Mouse (Mus musculus) spleen, postnatal 10 days (tissue): ENCODE data around the gene Efna1.

Source experiments
- DNase-seq, 2 experiments: peaks; one replicate each; pipeline ENCODE4 v3.0.0; 2021 to 2022; ENCODE audit warnings: low spot score in 2 of 2

Gene Efna1

GRCm38 (mm10) chr3:89308089-89308488, 27.1 kb upstream of the Efna1 start:
- DNase-seq, result peak; percentile 36 to 60

DNA sequence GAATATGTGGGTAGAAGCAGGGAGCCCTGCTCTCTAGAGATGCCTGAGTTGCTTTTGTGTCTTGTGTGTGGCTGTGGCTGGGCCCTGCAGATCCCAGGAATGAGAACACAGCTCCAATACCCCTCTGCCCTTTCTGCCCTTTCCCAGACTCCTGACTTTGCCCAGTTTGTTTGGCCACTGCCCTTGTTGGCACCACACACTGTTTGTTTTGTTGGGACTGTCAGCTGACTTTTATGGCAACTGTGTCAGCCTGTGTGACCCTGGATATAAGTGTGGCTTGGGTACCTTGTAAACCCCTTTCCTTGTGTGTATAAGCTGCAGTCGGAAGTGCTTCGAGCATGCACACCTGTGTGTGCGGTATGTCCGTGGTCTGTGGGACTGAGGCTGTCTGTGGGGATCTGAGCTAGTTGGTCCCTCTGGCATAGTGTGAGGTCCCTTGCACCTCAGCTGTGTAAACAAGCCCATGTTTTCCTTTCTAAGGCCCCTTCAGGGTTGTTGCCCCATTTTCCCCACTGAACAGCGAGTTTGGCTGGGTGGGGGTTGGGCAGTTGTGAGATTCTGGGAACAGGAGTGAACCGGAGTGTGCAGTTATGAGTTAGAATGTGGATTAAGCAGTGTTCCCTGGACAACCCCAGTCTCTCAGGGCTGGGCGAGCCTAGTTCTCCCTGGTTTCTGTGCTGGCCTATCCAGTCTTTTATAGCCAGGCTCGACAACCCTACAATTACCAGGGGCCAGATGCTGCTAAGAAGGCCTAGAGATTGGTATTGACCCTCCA, 24.8 kb upstream of the Efna1 start:
- no peak for DNase-seq

- DNase-seq, result no peak
These were observed 24.2 kb upstream of the Efna1 start for GRCm38 (mm10) chr3:89305105-89305504.

GRCm38 (mm10) chr3:89304440-89304839, 23.5 kb upstream of the Efna1 start:
- no peak for DNase-seq

DNA sequence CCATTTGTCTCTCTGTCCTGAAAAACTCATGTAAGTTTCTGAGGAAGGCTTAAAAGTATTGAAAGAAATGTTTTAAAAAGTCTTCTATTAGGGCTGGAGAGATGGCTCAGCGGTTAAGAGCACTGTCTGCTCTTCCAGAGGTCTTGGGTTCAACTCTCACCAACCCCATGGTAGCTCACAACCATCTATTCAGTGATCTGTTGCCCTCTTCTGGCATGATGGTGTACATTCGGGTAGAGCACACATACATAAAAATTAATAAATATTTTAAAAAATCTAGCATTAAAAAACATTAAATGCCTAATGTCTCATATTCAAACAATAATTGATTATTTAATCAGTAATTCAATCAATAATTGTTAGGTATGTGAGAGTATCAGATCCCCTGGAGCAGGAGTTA, 19.6 kb upstream of the Efna1 start:
- no peak for DNase-seq

DNA sequence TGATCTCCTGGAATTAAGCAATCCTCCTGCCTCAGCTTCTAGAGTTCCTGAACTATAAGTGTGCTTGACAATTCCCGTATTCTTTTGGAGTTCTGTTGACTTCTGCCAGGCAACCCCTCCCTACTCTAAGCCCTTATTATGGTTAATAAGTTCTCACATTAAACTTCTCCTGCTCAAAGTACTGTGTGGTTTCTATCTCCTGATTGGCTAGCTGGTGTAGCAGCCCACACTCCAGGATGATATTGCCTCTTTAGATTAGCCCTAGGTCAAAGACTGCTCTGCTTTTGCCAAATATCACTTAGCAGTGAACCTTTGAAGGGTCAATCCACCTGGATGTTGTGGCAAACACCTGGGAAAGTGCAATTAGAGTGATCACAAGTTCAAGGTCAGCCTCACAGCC, 19.1 kb upstream of the Efna1 start:
- DNase-seq, result no peak

DNA sequence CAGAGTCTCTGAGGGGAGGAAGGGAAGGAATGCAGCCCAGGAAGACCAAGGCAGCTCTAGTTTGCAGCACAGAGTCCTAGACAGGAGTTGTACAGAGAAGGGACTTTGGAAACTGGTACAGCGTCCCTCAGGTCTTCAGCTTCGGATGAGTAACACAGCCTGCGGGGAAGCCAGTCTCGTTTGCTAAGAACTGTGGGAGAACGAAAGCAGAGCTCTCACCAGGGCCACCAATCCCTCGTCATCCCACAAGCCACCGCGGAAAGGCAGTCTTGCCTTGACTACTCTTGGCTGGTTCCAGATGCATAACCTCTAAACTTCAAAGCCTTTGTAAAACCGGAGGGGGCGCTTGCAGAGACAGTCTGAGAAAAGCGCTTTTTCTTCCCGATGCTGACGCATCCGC, 18.6 kb upstream of the Efna1 start:
- no peak for DNase-seq

- no peak for DNase-seq
These were observed 18.0 kb upstream of the Efna1 start for GRCm38 (mm10) chr3:89298908-89299307.

GRCm38 (mm10) chr3:89296761-89297396, 15.9 kb upstream of the Efna1 start:
- no peak for DNase-seq

DNA sequence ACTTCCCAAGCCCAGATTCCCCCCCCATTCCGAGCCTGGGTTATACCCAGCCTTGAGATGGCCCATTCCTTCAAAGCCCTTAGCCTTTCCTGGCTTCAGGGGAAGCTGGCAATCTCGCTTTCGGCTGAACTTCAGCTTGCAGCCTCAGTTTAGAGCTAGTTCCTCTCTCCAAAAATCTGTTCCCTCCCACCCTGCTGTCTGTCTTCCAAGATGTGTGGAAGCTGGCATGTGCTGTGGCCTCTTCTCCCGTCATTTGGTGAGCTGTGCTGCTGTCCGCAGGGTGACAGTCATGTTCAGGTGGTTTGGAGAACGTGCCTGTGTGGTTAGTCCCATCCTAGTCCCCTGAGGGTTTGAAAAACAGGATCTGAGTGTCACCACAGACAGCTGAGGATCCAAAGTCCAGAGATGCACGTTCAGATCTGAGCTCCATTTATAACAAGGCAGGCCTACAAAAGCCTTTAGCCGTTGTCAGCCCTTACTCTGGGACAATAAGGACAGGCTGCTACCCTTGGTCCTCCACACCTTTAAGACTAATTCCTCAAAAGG, 14.8 kb upstream of the Efna1 start:
- DNase-seq, result no peak

- DNase-seq, result no peak
These were observed 13.3 kb upstream of the Efna1 start for GRCm38 (mm10) chr3:89294195-89294594.

DNA sequence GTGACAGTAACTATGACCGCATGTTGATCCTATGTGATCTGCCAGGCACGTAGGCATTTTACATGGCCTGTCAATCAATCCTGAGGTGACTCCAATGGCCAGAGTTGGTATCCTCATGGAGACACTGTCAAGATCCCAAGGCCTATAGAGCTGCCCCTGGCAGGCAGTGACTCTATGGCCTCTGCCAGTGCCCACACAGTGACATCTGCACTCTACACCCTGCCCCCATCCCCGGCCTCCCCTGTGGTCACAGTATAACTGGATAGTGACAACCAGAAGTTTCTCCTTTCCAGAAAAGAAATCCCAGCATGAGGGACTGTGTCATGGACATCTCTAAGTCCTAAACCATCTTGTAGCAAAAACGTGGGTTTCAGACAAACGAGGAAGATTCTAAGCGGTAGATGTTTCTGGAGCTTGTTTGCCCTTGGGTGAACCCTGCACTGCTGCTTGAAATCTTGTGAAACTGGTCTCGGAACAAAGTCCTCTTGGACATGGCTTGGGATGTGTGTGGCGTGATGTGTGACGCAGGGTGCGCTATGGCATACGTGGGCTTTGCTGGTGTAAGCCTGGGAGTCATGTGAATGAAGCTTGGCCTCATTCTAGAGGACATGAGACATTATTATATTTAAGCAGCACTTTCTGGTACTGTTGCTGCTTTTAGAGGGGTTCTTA, 12.4 kb upstream of the Efna1 start:
- no peak for DNase-seq

DNA sequence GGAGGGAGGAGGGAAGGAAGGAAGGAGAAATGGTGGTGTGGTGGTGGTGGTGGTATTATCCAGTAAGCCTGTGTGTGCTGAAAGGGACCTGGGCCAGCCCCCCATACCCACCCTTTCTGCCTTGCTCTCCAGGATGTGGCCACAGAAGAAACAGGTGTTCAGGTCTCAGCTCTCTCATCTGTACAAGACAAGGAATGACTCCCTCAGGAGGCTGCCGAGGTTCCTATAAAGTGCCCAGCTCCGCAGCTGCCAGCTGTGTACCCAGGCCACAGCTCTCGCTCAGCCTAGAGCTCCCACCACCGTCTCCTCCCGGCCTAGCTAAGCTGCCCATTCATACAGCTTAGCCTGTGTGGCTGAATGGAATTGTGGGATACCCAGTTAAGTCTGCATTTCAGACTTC, 11.4 kb upstream of the Efna1 start:
- DNase-seq, result no peak

DNA sequence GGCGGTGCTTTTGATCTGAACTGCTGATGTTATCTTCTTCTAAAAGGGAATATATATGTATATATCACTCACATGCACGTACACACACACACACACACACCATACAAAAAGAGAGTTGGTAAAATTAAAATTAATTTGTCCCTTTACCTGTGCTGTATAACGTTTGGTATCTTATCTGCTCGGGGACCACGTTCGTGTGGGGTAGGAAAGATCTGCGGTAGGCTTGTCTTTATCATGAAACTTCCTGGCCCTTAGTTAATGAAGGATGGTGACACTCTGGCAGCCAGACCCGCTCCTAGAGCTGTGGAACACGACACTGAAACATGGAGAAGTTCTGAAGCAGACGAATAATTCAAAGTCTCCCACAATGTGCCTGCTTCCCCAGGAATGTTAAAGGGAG, 10.9 kb upstream of the Efna1 start:
- no peak for DNase-seq

- DNase-seq, result no peak
These were observed 7.6 kb upstream of the Efna1 start for GRCm38 (mm10) chr3:89288503-89288928.

GRCm38 (mm10) chr3:89287286-89287685, 6.3 kb upstream of the Efna1 start:
- DNase-seq, result no peak

DNA sequence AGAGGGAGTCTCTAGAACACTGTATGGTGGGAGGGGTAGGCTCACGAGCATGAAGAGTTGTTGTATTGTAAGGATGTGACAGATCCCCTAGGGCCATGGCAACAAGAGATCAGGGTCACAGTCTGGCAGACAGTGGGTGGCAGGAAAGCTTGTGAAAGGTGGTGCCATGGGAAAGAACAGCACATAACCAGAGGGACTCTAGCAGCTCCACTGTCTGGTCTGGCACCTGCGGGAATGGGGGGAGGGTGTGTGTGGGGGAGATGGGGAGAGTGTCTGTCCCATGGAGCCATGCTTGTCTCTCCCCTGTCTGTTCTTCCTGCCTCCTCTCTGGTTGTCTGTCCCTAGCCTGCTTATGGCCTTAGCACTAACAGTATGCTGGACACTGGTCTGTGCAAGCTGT, 4.6 kb upstream of the Efna1 start:
- DNase-seq, result no peak

DNA sequence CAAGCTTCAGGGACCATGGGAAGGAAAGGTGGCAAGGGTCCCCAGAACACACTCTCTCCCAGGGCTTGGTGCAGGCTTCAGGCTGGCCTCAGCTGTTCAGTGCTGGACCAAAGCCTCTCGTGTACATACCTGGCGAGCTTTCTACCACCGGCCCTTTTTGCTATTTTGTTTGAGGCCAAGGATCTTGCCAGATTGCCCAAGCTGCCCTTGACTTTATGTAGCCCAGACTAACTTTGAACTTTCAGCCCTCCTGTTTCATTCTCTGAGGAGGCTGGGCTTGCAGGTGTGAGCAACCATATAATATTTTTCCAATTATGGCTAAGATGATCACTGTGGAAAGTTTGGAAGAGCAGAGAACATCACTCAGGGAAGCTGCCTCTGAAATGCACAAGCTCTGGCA, 3.3 kb upstream of the Efna1 start:
- no peak for DNase-seq

- DNase-seq, result no peak
These were observed 1.3 kb upstream of the Efna1 start for GRCm38 (mm10) chr3:89282291-89282643.

DNA sequence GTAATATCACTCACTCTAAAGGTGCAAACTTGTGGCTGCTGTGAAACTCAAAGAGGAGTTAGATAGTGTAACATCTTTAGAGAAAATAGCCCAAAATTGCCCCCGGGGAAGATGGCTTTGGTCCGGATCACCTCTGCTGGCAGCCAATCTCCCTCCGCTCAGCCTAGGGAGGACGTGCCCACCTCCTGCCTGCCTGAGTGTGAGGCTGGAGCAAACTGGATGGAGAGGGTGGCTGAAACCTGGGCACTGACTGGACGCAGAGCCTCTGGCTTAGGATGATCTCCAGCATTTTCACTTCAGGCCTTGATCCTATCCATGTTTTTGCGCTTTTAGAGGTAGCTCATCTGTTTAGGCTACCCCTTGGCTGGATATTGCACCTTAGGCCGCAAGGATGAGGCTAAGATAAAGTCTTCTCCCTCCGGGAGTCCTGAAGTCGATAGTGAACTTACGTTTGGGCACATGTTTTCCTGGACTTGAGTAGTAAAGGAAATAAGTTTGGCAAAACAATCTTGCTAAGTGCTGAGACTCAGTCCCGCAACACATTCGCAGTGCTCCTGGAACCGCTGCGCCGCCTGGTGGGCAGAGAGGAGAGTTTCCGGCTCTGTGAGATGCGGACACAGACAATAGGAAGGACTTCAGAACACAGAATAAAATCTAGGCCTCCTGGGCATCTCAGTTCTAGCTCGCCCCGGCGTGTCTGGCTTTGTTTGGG, 793 bp upstream of the Efna1 start:
- peak; percentile 65 to 87 for DNase-seq

DNA sequence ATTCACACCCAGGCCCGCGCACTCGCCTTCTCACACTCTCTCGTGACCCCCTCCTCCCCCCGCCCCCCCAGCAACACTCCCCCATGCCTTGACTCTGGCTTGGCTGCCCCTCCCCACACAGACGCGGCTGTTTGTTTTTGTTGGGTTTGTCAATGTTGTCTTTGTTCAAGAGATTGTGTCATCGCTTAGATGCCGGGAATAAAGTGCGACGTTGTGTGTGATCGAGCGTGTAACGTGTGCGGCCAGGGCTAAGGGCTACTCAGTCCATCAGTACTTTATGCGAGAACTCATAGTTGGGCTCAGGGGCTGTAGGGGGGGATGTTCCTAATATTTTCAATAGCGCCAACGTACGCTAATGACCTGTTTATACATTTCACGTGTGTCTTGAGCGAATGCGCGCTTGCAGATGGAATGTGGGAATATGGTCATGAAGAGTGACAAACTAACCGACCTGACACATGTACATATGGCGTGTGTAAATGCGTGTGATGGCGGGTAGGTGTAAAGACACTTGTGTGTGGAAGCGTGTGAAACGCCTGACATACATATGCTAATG, 814 bp downstream of the Efna1 start:
- DNase-seq, result no peak
